Mouse (Mus musculus): ENCODE data around the gene Narfl. TPM values are rescaled to one million over a fixed set of nuclear protein-coding genes. Genes with fewer than 3 reads are reported as not detected.
A peak's percentile ranks its signal among the peaks of the same experiment; 100 is the strongest.

Narfl gene
- polyA plus RNA-seq, 1 experiment from 2014 or later = 33.3 TPM

DNA sequence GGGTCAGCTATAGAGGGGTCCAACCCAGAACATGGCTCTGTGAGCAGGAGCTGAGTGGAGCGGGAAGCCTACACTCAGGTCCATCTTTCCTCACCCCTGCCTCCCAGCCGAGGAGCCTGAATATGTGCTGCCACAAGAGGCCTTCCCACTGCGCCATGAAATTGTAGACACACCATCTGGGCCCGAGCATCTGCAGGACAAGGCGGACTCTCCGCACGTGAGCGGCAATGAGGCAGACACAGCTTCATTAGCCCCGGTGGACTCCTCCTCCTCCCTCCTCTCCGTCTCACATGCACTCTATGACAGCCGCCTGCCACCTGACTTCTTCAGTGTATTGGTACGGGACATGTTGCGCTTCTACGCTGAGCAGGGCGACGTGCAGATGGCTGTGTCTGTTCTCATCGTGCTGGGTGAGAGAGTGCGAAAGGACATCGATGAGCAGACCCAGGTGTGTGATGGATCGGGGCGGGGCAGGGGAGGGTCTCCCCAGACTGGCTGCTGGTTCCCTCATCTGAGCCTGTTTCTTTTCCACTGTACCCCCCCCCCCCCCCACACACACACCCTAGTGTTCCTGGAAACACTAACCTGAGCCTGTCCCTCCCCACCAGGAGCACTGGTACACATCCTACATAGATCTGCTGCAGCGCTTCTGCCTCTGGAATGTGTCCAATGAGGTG lies 54.1 kb downstream of the Narfl start:
- no peaks in the 10 kb centered on the region for H3K27me3 ChIP-seq (ENCODE audit: control insufficient read depth, insufficient read depth, low read length)
- 91% methylated on average over 22 of the region's 22 CpGs for WGBS
- peak overlapping the region; percentile 70; the same call in 1 of the 2 replicates for H3K4me3 ChIP-seq (replicated peaks; ENCODE audit: low read depth, low read length)
- H3K36me3 ChIP-seq (ENCODE audit: control insufficient read depth, insufficient read depth, low read length) = peaks cover 45% of the 10 kb centered on the region
- peaks cover 42% of the 10 kb centered on the region for H3K4me1 ChIP-seq (ENCODE audit: control insufficient read depth, insufficient read depth, low read length)
- no peak for ATAC-seq (ENCODE audit: low FRiP score, low TSS enrichment)
- peak overlapping the region; percentile 95 for H3K4me2 ChIP-seq (ENCODE audit: low read length)
- H3K9ac ChIP-seq (replicated peaks; ENCODE audit: low read length) = no peak overlapping the region
- no peak overlapping the region for H3K27ac ChIP-seq (replicated peaks; ENCODE audit: low read depth, low read length)
- DNase-seq = no peak
- H3K9me3 ChIP-seq (ENCODE audit: control insufficient read depth, low read length) = no peaks in the 10 kb centered on the region

DNA sequence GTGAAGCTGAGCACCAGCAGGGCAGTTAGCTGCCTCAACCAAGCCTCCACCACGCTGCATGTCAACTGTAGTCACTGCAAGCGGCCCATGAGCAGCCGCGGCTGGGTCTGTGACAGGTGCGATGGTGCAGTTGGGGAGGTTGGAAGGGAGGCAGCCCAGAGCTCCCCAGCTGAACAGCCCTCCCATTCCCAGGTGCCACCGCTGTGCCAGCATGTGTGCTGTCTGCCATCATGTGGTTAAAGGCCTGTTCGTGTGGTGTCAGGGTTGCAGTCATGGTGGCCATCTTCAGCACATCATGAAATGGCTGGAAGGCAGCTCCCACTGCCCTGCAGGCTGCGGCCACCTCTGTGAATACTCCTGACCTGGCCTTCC lies 54.6 kb downstream of the Narfl start:
- H3K36me3 ChIP-seq (ENCODE audit: control insufficient read depth, insufficient read depth, low read length) = peaks cover 45% of the 10 kb centered on the region
- H3K4me2 ChIP-seq (ENCODE audit: low read length) = peak overlapping the region; percentile 95
- H3K4me1 ChIP-seq (ENCODE audit: control insufficient read depth, insufficient read depth, low read length) = peaks cover 39% of the 10 kb centered on the region
- H3K27me3 ChIP-seq (ENCODE audit: control insufficient read depth, insufficient read depth, low read length) = no peaks in the 10 kb centered on the region
- ATAC-seq (ENCODE audit: low FRiP score, low TSS enrichment) = no peak
- H3K9ac ChIP-seq (replicated peaks; ENCODE audit: low read length) = 0 out of 2 replicates have a peak overlapping the region, but pooled peaks have one; percentile 78
- H3K9me3 ChIP-seq (ENCODE audit: control insufficient read depth, low read length) = no peaks in the 10 kb centered on the region
- DNase-seq = no peak
- H3K27ac ChIP-seq (replicated peaks; ENCODE audit: low read depth, low read length) = peak overlapping the region; percentile 91; the same call in 1 of the 2 replicates
- 89% methylated on average over 8 of the region's 8 CpGs for WGBS
- peak overlapping the region; percentile 70 for H3K4me3 ChIP-seq (replicated peaks; ENCODE audit: low read depth, low read length)

GRCm38 (mm10) chr17:25828712-25829557 lies 55.4 kb downstream of the Narfl start, which contains the start of gene Jmjd8:
Jmjd8 (plus strand) TSS chr17:25828867.
- ATAC-seq (ENCODE audit: low FRiP score, low TSS enrichment) = peak; percentile 59
- Histone ChIP-seq H3K36me3 (ENCODE audit: control insufficient read depth, insufficient read depth, low read length) (peaks cover 45% of the 10 kb centered on the region), H3K27me3 (ENCODE audit: control insufficient read depth, insufficient read depth, low read length) (no peaks in the 10 kb centered on the region), H3K4me3 (replicated peaks; ENCODE audit: low read depth, low read length) (peak within 1 kb of the TSS; percentile 70), H3K9ac (replicated peaks; ENCODE audit: low read length) (peak within 1 kb of the TSS; percentile 78), H3K9me3 (ENCODE audit: control insufficient read depth, low read length) (no peaks in the 10 kb centered on the region), H3K4me1 (ENCODE audit: control insufficient read depth, insufficient read depth, low read length) (peaks cover 39% of the 10 kb centered on the region), H3K4me2 (ENCODE audit: low read length) (peak within 1 kb of the TSS; percentile 95), H3K27ac (replicated peaks; ENCODE audit: low read depth, low read length) (peak within 1 kb of the TSS; percentile 91)
- 1% methylated on average over 32 of the region's 32 CpGs for WGBS
- peak; percentile 92 for DNase-seq

GRCm38 (mm10) chr17:25829558-25830017 lies 56.0 kb downstream of the Narfl start:
- H3K9me3 ChIP-seq (ENCODE audit: control insufficient read depth, low read length) = no peaks in the 10 kb centered on the region
- peak overlapping the region; percentile 95 for H3K4me2 ChIP-seq (ENCODE audit: low read length)
- H3K27me3 ChIP-seq (ENCODE audit: control insufficient read depth, insufficient read depth, low read length) = no peaks in the 10 kb centered on the region
- H3K36me3 ChIP-seq (ENCODE audit: control insufficient read depth, insufficient read depth, low read length) = peaks cover 47% of the 10 kb centered on the region
- DNase-seq (no peak), ATAC-seq (ENCODE audit: low FRiP score, low TSS enrichment) (no peak)
- WGBS = 38% methylated on average over 8 of the region's 8 CpGs
- peak overlapping the region; percentile 91 for H3K27ac ChIP-seq (replicated peaks; ENCODE audit: low read depth, low read length)
- H3K9ac ChIP-seq (replicated peaks; ENCODE audit: low read length) = peak overlapping the region; percentile 78
- peak overlapping the region; percentile 70 for H3K4me3 ChIP-seq (replicated peaks; ENCODE audit: low read depth, low read length)
- H3K4me1 ChIP-seq (ENCODE audit: control insufficient read depth, insufficient read depth, low read length) = peaks cover 39% of the 10 kb centered on the region

- peak overlapping the region; percentile 95 for H3K4me2 ChIP-seq (ENCODE audit: low read length)
- DNase-seq = no peak
- H3K4me1 ChIP-seq (ENCODE audit: control insufficient read depth, insufficient read depth, low read length) = peaks cover 41% of the 10 kb centered on the region
- WGBS = 89% methylated on average over 4 of the region's 4 CpGs
- no peak overlapping the region; the same call in 1 of the 2 replicates for H3K9ac ChIP-seq (replicated peaks; ENCODE audit: low read length)
- peaks cover 48% of the 10 kb centered on the region for H3K36me3 ChIP-seq (ENCODE audit: control insufficient read depth, insufficient read depth, low read length)
- no peak overlapping the region for H3K27ac ChIP-seq (replicated peaks; ENCODE audit: low read depth, low read length)
- no peaks in the 10 kb centered on the region for H3K27me3 ChIP-seq (ENCODE audit: control insufficient read depth, insufficient read depth, low read length)
- no peaks in the 10 kb centered on the region for H3K9me3 ChIP-seq (ENCODE audit: control insufficient read depth, low read length)
- peak overlapping the region; percentile 70; the same call in 1 of the 2 replicates for H3K4me3 ChIP-seq (replicated peaks; ENCODE audit: low read depth, low read length)
- no peak for ATAC-seq (ENCODE audit: low FRiP score, low TSS enrichment)
These were observed 56.7 kb downstream of the Narfl start for GRCm38 (mm10) chr17:25830200-25830753.

DNA sequence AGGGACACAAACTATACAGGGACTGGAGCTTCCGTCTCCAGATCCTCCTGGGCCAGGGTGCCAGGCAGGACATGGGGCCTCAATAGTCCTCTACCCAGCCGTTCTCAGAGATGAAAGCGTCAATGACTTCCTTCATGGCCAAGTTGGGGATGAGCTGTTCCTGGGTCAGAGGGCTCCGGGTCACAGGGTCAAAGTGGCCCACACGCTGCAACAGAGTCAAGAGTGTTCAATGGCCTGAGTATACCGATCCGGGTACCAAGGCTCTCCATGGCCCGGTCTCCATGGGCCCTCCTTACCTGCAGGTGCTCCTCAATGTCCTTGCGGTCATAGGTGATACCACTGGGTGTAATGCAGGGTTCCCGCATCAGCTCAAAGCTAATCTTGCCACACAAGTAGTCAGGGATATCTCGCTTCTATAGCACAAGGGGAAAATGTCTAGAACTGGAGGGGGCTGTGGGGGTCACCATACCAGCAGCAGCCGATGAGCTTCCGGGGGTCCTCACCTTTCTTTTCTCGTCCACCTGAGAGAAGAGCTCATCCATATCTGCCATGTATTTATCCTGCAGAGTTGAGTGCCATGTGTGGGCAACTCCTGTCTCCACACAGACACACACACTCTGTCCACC lies 57.3 kb downstream of the Narfl start:
- Histone ChIP-seq H3K4me3 (replicated peaks; ENCODE audit: low read depth, low read length) (peak overlapping the region; percentile 82; the same call in 1 of the 2 replicates), H3K9me3 (ENCODE audit: control insufficient read depth, low read length) (no peaks in the 10 kb centered on the region), H3K4me2 (ENCODE audit: low read length) (peak overlapping the region; percentile 95), H3K4me1 (ENCODE audit: control insufficient read depth, insufficient read depth, low read length) (peaks cover 48% of the 10 kb centered on the region), H3K36me3 (ENCODE audit: control insufficient read depth, insufficient read depth, low read length) (peaks cover 48% of the 10 kb centered on the region), H3K9ac (replicated peaks; ENCODE audit: low read length) (no peak overlapping the region; the same call in 1 of the 2 replicates), H3K27me3 (ENCODE audit: control insufficient read depth, insufficient read depth, low read length) (no peaks in the 10 kb centered on the region), H3K27ac (replicated peaks; ENCODE audit: low read depth, low read length) (no peak overlapping the region)
- ATAC-seq (ENCODE audit: low FRiP score, low TSS enrichment) = no peak
- WGBS = 86% methylated on average over 14 of the region's 14 CpGs
- DNase-seq = no peak

- H3K4me2 ChIP-seq (ENCODE audit: low read length) = peak overlapping the region; percentile 95
- peaks cover 41% of the 10 kb centered on the region for H3K36me3 ChIP-seq (ENCODE audit: control insufficient read depth, insufficient read depth, low read length)
- no peak for DNase-seq
- H3K27me3 ChIP-seq (ENCODE audit: control insufficient read depth, insufficient read depth, low read length) = no peaks in the 10 kb centered on the region
- no peaks in the 10 kb centered on the region for H3K9me3 ChIP-seq (ENCODE audit: control insufficient read depth, low read length)
- H3K4me1 ChIP-seq (ENCODE audit: control insufficient read depth, insufficient read depth, low read length) = peaks cover 55% of the 10 kb centered on the region
- 67% methylated on average over 21 of the region's 21 CpGs for WGBS
- peak overlapping the region; percentile 82 for H3K4me3 ChIP-seq (replicated peaks; ENCODE audit: low read depth, low read length)
- H3K9ac ChIP-seq (replicated peaks; ENCODE audit: low read length) = peak overlapping the region; percentile 81
- no peak for ATAC-seq (ENCODE audit: low FRiP score, low TSS enrichment)
- H3K27ac ChIP-seq (replicated peaks; ENCODE audit: low read depth, low read length) = peak overlapping the region; percentile 97; the same call in 1 of the 2 replicates
These were observed 58.1 kb downstream of the Narfl start for GRCm38 (mm10) chr17:25831451-25832281.

Data from midbrain, embryonic 14.5 days (tissue).